ENCODE assay signal across 9 mouse cellular contexts in genomic region chr4:65791051-65791450, GRCm38 (mm10).
DNase-seq lines count a peak whose midpoint lies in the region; ATAC-seq lines count a peak whose summit lies in the region.
"Had no signal": no experiment of that assay in that cellular context is flagged by ENCODE, and none has a peak within 500 bp of the region (broad histone marks: within the 10 kb centered on the region; RNA-seq: fewer than 3 reads in every experiment).

No protein-coding gene starts in this region.

- peak; percentile 31 for DNase-seq in embryo, embryonic 10.5 days (ENCODE audit: low spot score)
- no peak for DNase-seq in embryo, embryonic 9.5 days (ENCODE audit: extremely low spot score)
- peak; percentile 2 for DNase-seq in kidney, postnatal 14 days
- DNase-seq in kidney, adult 8-10 months, result no peak
- peak; percentile 12 for DNase-seq in right cerebral cortex, adult 18-20 months
- DNase-seq in right cerebral cortex, postnatal 4 days, result no peak
- DNase-seq in urinary bladder, postnatal 36 days (ENCODE audit: low spot score in 2 of 2), result no peak
- DNase-seq: lung, postnatal 14 days had no signal

- ATAC-seq in erythroblast, adult 5-6 weeks (replicated peaks; ENCODE audit: low FRiP score, poor library complexity, severe bottlenecking), result no peak

Comparison
In these comparisons a context has a peak if more than half of its experiments do, and no peak if none do; other contexts are left out.
1. DNase-seq: peak in embryo, embryonic 10.5 days (single experiment), kidney, postnatal 14 days (single experiment) and right cerebral cortex, adult 18-20 months (single experiment); none in embryo, embryonic 9.5 days (single experiment), kidney, adult 8-10 months (0 of 2), right cerebral cortex, postnatal 4 days (single experiment) and urinary bladder, postnatal 36 days (0 of 2).